Mouse (Mus musculus) limb, embryonic 11.5 days (tissue): Measurements from ENCODE around the gene Apol9a. TPM values are rescaled to one million over a fixed set of nuclear protein-coding genes. Genes with fewer than 3 reads are reported as not detected.
"Not testable (repeated sequence)": the region's sequence is repeated elsewhere in the genome, so short reads cannot be mapped to it uniquely, and the experiment has no call there.

Experiments used
- ATAC-seq: fragments of 200-750 bp; cut with Nextera tagmentation; 2 replicates; pipeline ENCODE4 v1.8.0; 2017; ENCODE audit warnings: low read depth; ENCODE audit not compliant: insufficient number of reproducible peaks, low FRiP score, low TSS enrichment
- DNase-seq: peaks from one replicate; pipeline ENCODE4 v3.0.0-alpha.2; 2015; ENCODE audit warnings: low spot score
- H3K27ac ChIP-seq: fragments of 300-500 bp; sonication (generic); replicated peaks from 2 replicates; pipeline ENCODE4 v1.5.1; 2014; ENCODE audit warnings: low read depth, mild to moderate bottlenecking, low read length
- H3K27me3 ChIP-seq: fragments of 300-500 bp; sonication (generic); 2 replicates; pipeline ENCODE4 v1.6.1; 2014; ENCODE audit warnings: mild to moderate bottlenecking, low read length, mixed read lengths; ENCODE audit not compliant: control insufficient read depth, insufficient read depth
- H3K36me3 ChIP-seq: fragments of 300-500 bp; sonication (generic); 2 replicates; pipeline ENCODE4 v1.6.1; 2014; ENCODE audit warnings: mild to moderate bottlenecking, low read length, moderate library complexity, mixed read lengths; ENCODE audit not compliant: control insufficient read depth, insufficient read depth
- H3K4me1 ChIP-seq: fragments of 300-500 bp; sonication (generic); 2 replicates; pipeline ENCODE4 v1.6.1; 2014; ENCODE audit warnings: low read length, mixed read lengths; ENCODE audit not compliant: control insufficient read depth, insufficient read depth
- H3K4me2 ChIP-seq: fragments of 300-500 bp; sonication (generic); 2 replicates; pipeline ENCODE4 v1.6.1; 2014; ENCODE audit warnings: low read depth, mild to moderate bottlenecking, moderate library complexity; ENCODE audit not compliant: severe bottlenecking
- H3K4me3 ChIP-seq: fragments of 300-500 bp; sonication (generic); 2 replicates; pipeline ENCODE4 v1.5.1; 2014; ENCODE audit warnings: low read depth, low read length
- H3K9ac ChIP-seq: fragments of 300-500 bp; sonication (generic); 2 replicates; pipeline ENCODE4 v1.6.1; 2014; ENCODE audit warnings: mild to moderate bottlenecking, low read length
- H3K9me3 ChIP-seq: fragments of 300-500 bp; sonication (generic); 2 replicates; pipeline ENCODE4 v1.6.1; 2016; ENCODE audit warnings: low read length; ENCODE audit not compliant: control insufficient read depth
- WGBS: fragments of 180-500 bp; shearing (Covaris S2); extraction: QIAGEN DNeasy Blood & Tissue Kit; methylation state at CpG from one replicate; pipeline ENCODE4 v1.1.7; 2014; 5-methylcytosine and 5-hydroxymethylcytosine counted together
- polyA plus RNA-seq: library from polyadenylated mRNA; unstranded; fragments of >200 nt; fragmentation: Nextera tagmentation; extraction: Ambion mirVana; gene quantifications from 2 replicates; pipeline ENCODE4 v1.2.1, GENCODE M21; 2014

Gene Apol9a
- not detected in 2 replicates for polyA plus RNA-seq

DNA sequence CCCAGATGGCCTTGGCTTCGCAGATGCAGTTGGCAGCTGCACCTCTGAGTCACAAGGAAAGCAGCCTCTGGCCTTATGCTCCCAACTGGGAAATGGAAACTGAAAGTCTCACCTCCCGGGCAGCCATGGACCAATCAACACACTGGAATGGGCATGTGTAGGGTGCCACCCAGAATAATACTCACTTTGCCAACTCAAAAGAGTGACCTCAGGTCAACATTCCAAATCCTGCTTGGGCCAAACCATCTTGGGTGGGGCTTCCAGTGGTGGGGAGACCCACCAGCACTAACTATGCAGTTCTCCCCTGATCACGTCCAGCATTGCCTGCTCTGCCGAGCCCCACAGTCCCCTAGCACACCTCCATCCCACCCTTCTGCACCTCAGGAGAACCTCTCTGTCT, at the start of gene Apol9a:
Gene Apol9a (minus strand): TSS at position 101 of the 400 bp plus-strand sequence.
- DNase-seq, H3K4me2 ChIP-seq, H3K4me3 ChIP-seq, ATAC-seq, H3K4me1 ChIP-seq, H3K9me3 ChIP-seq, H3K9ac ChIP-seq, H3K36me3 ChIP-seq, H3K27me3 ChIP-seq, H3K27ac ChIP-seq: not testable (repeated sequence)
- WGBS, result no CpG with 5 or more reads among the region's 4 CpGs

DNA sequence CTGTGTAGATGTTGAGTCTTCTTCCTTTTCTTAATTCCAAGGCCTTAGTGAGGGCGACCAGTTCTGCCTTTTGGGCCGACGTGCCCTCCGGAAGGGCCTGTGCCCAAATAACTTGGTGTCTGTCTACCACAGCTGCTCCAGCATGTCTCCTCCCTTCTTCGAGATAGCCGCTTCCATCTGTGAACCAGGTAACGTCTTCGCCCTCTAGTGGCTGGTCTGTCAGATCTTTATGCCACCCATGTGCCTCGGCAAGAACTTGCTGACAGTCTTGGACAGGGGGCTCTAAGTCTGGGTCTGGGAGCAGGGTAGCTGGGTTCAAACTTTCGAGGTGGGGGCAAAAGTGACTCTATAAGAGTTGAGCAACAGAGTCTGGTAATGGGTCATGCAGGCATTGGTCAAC, 39.0 kb upstream of the Apol9a start:
- H3K4me2 ChIP-seq, DNase-seq, H3K9me3 ChIP-seq, H3K27ac ChIP-seq, H3K4me3 ChIP-seq, H3K4me1 ChIP-seq, H3K27me3 ChIP-seq, H3K36me3 ChIP-seq, ATAC-seq, H3K9ac ChIP-seq: not testable (repeated sequence)
- WGBS, result 53% methylated on average over 10 of the region's 10 CpGs

DNA sequence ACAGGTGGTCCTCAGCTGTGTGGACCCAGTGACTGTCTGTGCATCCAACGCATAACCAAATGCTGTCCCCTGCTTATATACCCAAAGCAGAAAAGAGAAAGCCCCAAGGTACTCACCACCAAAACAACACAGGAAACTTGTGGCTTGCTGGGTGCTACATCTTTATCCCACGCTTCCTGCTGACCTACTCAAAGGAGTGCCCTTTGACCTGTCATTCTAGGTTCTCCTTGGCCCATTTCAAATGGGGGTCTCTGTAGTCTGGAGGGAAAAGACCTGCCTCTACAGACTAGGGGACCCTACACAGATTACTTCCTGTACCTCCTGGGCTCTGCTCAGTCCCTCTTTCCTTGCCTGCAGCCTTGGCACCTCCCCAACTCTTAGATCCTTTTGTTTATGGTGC, 36.5 kb upstream of the Apol9a start, which contains the start of gene Apol7b:
Gene Apol7b (minus strand): TSS at position 101 of the 400 bp plus-strand sequence.
- not testable (repeated sequence) for DNase-seq, ATAC-seq, H3K27ac ChIP-seq, H3K27me3 ChIP-seq, H3K36me3 ChIP-seq, H3K4me1 ChIP-seq, H3K9ac ChIP-seq, H3K9me3 ChIP-seq, H3K4me2 ChIP-seq, H3K4me3 ChIP-seq
- 83% methylated on average over 2 of the region's 2 CpGs for WGBS

DNA sequence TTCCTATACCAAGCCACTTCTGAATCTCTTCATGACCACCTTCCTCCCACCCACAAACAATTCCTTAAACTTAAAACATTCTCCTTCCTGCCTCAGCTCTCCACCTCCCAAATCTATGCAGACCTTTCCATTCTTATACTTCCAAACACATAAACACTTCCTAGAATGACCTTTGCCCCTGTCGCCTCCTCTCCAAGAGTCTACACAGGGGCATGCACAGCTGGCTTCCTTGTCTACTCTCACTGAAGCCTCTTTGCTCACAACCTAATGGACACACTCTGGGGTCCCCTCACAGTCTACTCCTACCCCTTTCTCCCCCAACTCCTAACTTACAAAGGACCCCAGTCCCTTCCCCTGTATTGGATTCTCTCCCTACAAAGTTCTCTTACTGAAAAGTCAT, 34.7 kb upstream of the Apol9a start:
- not testable (repeated sequence) for H3K36me3 ChIP-seq, H3K4me2 ChIP-seq, H3K9ac ChIP-seq, H3K4me1 ChIP-seq, DNase-seq, H3K27ac ChIP-seq, ATAC-seq, H3K4me3 ChIP-seq, H3K9me3 ChIP-seq, H3K27me3 ChIP-seq
- WGBS, result 86% methylated on average over 1 of the region's 1 CpGs

DNA sequence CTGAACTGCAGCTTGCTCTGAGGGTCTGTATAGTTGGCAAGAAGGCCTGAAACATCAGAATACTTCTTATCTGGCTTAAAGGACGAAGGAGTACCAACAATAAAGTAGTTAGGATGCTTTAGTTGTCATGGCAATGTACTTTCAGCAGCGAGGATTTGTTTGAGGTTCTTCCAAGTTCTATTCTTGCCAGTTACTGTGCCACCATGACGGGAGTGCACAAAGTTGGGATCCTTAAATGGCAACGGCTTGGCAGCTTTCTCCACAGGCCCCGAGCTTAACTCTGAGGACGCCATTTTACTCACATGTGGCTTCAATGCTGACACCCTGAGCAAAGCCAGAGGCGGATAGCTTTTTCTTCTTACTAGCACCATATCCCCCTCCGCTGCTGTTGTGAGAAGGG, 33.8 kb upstream of the Apol9a start:
- H3K36me3 ChIP-seq, H3K4me1 ChIP-seq, H3K9ac ChIP-seq, DNase-seq, H3K27ac ChIP-seq, H3K27me3 ChIP-seq, H3K4me3 ChIP-seq, H3K4me2 ChIP-seq, H3K9me3 ChIP-seq, ATAC-seq: not testable (repeated sequence)
- WGBS, result 82% methylated on average over 8 of the region's 8 CpGs

DNA sequence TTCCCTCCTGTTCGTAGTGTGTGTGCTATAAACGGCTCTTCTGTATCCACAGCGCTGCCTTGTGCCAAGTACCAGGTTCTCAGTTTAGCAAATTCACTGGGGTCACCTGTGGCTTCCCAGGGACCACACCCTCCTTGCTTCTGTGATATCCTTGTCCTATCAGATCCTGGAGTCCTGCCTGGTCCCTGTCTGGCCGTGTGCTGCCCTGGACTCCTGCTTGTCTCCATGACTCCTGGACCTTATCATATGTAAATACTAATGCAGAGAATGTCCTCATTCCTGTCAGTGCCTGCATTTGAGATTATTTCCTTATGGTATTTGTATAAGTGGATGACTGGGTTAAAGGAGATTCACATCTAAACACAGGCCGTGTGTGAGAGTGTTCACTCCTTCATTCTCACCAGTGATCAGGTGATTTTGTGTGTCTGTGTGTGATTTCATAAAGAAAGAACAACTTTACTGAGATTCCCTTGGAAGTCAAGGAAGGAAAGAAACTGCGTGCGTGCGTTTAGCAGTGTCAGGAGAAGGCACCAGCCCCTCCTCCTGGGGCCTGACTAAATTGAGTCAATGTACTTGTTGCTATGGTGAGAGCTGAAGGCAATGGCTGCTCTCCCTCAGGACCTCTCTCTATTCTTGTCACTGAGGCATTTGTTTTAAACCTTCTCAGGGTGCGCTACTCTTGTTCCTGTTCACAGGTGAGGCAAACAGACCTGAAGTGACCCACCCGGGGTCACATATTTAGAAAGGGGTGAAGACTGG, 17.9 kb upstream of the Apol9a start:
- not testable (repeated sequence) for H3K27ac ChIP-seq, H3K9me3 ChIP-seq, H3K36me3 ChIP-seq, H3K4me2 ChIP-seq, H3K27me3 ChIP-seq, DNase-seq, ATAC-seq, H3K9ac ChIP-seq, H3K4me3 ChIP-seq, H3K4me1 ChIP-seq
- 79% methylated on average over 9 of the region's 10 CpGs for WGBS

DNA sequence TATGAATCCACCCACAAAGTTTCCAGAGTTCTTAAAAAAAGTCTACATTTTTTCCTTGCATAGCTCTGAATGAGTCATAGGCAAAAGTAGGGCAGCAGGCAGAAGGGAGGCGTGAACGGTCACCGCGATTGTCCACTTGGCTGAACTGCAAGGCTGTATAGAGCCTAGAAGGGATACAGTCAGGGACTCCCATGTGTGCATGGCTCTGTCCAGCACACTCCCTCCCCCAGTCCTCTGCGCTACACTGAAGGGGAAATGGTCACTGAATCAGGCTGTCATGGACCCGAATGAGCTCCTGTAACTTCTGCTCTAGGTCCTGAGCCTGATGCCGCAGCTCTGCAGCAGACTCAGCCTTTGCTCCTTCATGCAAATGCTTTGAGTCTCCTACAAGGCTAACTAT, 12.0 kb upstream of the Apol9a start:
- not testable (repeated sequence) for H3K27ac ChIP-seq, H3K4me2 ChIP-seq, DNase-seq, H3K27me3 ChIP-seq, H3K9me3 ChIP-seq, H3K36me3 ChIP-seq, ATAC-seq, H3K4me1 ChIP-seq, H3K9ac ChIP-seq, H3K4me3 ChIP-seq
- 74% methylated on average over 3 of the region's 7 CpGs for WGBS

DNA sequence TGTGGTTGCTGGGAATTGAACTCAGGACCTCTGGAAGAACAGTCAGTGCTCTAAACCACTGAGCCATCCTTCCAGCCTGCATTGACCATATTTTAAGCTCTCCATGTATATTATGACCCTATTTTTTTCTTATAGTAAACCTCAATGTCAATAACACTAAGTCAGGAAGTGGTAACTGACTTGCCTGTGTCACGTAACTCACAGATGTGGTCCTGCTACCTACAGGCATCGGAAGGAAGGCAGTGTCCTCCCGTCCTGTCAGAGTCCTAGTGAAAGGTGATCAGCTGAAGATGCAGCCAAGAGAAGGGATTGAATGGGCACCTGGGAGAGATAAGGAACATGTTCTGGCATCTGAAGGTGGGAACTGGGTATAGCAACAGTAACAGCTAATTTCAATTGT, 8.7 kb upstream of the Apol9a start:
- not testable (repeated sequence) for H3K27me3 ChIP-seq, H3K4me2 ChIP-seq, H3K4me1 ChIP-seq, H3K36me3 ChIP-seq, H3K9ac ChIP-seq, DNase-seq, H3K4me3 ChIP-seq, H3K27ac ChIP-seq, ATAC-seq, H3K9me3 ChIP-seq
- WGBS, result no CpG with 5 or more reads among the region's 3 CpGs
